33 mouse cellular contexts compared by ENCODE assay signal in the genomic region with DNA sequence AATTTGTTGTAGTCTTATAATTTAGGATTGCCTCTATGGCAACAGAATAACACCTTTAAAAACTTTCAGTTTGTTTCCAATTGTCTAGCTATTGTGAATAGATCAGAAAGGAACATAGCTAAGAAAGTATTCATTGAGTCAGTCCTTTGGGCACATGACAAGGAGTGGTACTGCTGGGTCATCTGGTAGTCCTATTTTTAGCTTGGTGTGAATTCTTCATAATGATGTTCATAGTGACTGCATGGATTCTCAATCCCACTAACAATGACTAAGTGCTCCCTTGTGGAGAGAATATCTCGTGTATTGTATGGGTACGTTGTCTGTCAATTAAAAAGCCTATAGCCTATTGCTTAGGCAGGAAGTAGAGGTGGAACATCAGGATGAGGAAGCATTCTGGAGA. TPM values are rescaled to one million over a fixed set of nuclear protein-coding genes. Genes with fewer than 3 reads are reported as not detected.
DNase-seq lines count a peak whose midpoint lies in the region; ATAC-seq lines count a peak whose summit lies in the region.
"Had no signal": no experiment of that assay in that cellular context is flagged by ENCODE, and none has a peak within 500 bp of the region (broad histone marks: within the 10 kb centered on the region; RNA-seq: fewer than 3 reads in every experiment).

No protein-coding gene starts in this region.

- no peak for DNase-seq in heart, adult 8-10 months (ENCODE audit: low spot score)
- DNase-seq in 3T3-L1 (ENCODE audit: low read depth, low spot score), result peak; percentile 70
- peak; percentile 61 for DNase-seq in Muller cell, postnatal 12 days (ENCODE audit: inconsistent ontology term)
- DNase-seq in fibroblast of lung, adult 2 months (ENCODE audit: low read depth), result peak; percentile 36
- DNase-seq in left cerebral cortex, adult 8-10 months (ENCODE audit: low spot score in 2 of 2), result no peak
- DNase-seq in cerebellum, postnatal 25 days, result no peak
- no peak for DNase-seq in layer of hippocampus, adult 8-10 months (ENCODE audit: low spot score in 2 of 2)
- DNase-seq: adrenal gland, postnatal 10 days; adrenal gland, postnatal 36 days; B cell, adult 2 months; cerebellum, adult 18-20 months; cerebellum, adult 9-10 months; cerebellum, postnatal 14 days; forebrain, postnatal 0 days; gastrocnemius, postnatal 25 days; heart, postnatal 14 days; kidney, adult 11 months; kidney, adult 8-10 months had no signal

- no peak overlapping the region for H3K9ac ChIP-seq in heart, embryonic 13.5 days
- H3K9ac ChIP-seq: embryonic facial prominence, embryonic 12.5 days; embryonic facial prominence, embryonic 15.5 days; forebrain, embryonic 13.5 days; forebrain, postnatal 0 days; hindbrain, embryonic 12.5 days; hindbrain, embryonic 15.5 days had no signal

- peaks cover 6% of the 10 kb centered on the region for H3K4me1 ChIP-seq in heart, embryonic 13.5 days
- H3K4me1 ChIP-seq: embryonic facial prominence, embryonic 12.5 days; embryonic facial prominence, embryonic 15.5 days; forebrain, embryonic 10.5 days; forebrain, embryonic 13.5 days; hindbrain, embryonic 12.5 days; hindbrain, embryonic 15.5 days had no signal

- no peaks in the 10 kb centered on the region for H3K27me3 ChIP-seq in heart, embryonic 13.5 days (replicated peaks)
- H3K27me3 ChIP-seq: embryonic facial prominence, embryonic 12.5 days; embryonic facial prominence, embryonic 15.5 days; forebrain, embryonic 13.5 days; hindbrain, embryonic 12.5 days; hindbrain, embryonic 15.5 days; Patski had no signal

- 48% methylated on average over 2 of the region's 2 CpGs for WGBS in heart, embryonic 13.5 days

- peak overlapping the region; percentile 36 for H3K27ac ChIP-seq in heart, embryonic 13.5 days (replicated peaks)
- H3K27ac ChIP-seq: embryonic facial prominence, embryonic 12.5 days; embryonic facial prominence, embryonic 15.5 days; forebrain, embryonic 10.5 days; forebrain, embryonic 13.5 days; heart, embryonic 10.5 days; hindbrain, embryonic 12.5 days; hindbrain, embryonic 15.5 days had no signal

- no peak for ATAC-seq in heart, embryonic 13.5 days (ENCODE audit: extremely low read depth, insufficient number of reproducible peaks, low FRiP score, low TSS enrichment)
- ATAC-seq: CD4-positive, CD25-positive, alpha-beta regulatory T cell, adult 4 months; forebrain, embryonic 13.5 days; forebrain, postnatal 0 days; Patski had no signal

- no peaks in the 10 kb centered on the region for H3K9me3 ChIP-seq in heart, embryonic 13.5 days
- H3K9me3 ChIP-seq: embryonic facial prominence, embryonic 12.5 days; embryonic facial prominence, embryonic 15.5 days; forebrain, embryonic 10.5 days; forebrain, embryonic 13.5 days; heart, embryonic 10.5 days; hindbrain, embryonic 12.5 days; hindbrain, embryonic 15.5 days had no signal

- no peak overlapping the region for H3K4me3 ChIP-seq in heart, embryonic 13.5 days
- H3K4me3 ChIP-seq: embryonic facial prominence, embryonic 12.5 days; embryonic facial prominence, embryonic 15.5 days; erythroblast, embryonic 14.5 days; forebrain, embryonic 10.5 days; forebrain, embryonic 13.5 days; heart, embryonic 10.5 days; hindbrain, embryonic 12.5 days; hindbrain, embryonic 15.5 days had no signal

- H3K36me3 ChIP-seq in heart, embryonic 13.5 days, result peaks cover 22% of the 10 kb centered on the region
- H3K36me3 ChIP-seq: embryonic facial prominence, embryonic 12.5 days; embryonic facial prominence, embryonic 15.5 days; forebrain, embryonic 10.5 days; heart, embryonic 10.5 days; hindbrain, embryonic 12.5 days; hindbrain, embryonic 15.5 days had no signal

- H3K4me2 ChIP-seq in heart, embryonic 13.5 days, result no peak overlapping the region
- H3K4me2 ChIP-seq: embryonic facial prominence, embryonic 12.5 days; embryonic facial prominence, embryonic 15.5 days; forebrain, embryonic 13.5 days; hindbrain, embryonic 12.5 days; hindbrain, embryonic 15.5 days had no signal

RNA-seq across cellular contexts. Expression of gene Myoz2, which starts 16.0 kb away (rescaled TPM):
- polyA plus RNA-seq in heart, embryonic 13.5 days (2015; fragmentation: Nextera tagmentation; extraction: Ambion mirVana), result 166 and 204 TPM in 2 replicates
- total RNA-seq in heart, adult 8-10 months (2022), result 1,000 to 10,000 TPM; 1,494 to 1,679 (median 1,556) TPM
- total RNA-seq in left cerebral cortex, adult 8-10 months (2022), result 1 to 10 TPM in 2 of 4 experiments, under 1 TPM in 2; 0.53 to 1.6 (median 1.2) TPM
- total RNA-seq in layer of hippocampus, adult 8-10 months (2022), result 1 to 10 TPM in 2 of 4 experiments, under 1 TPM in 1, not detected in 1; 0.96 to 1.7 (median 1.3) TPM
- total RNA-seq: common myeloid progenitor, adult 5-6 weeks; hematopoietic stem cell, adult 5-6 weeks; MEL had no signal
- polyA plus RNA-seq: erythroblast, embryonic 14.5 days; forebrain, embryonic 10.5 days; forebrain, embryonic 13.5 days; forebrain, postnatal 0 days; intestine, embryonic 14.5 days had no signal

RNA-seq across cellular contexts. Expression of gene Usp53, which starts 34.5 kb away (rescaled TPM):
- 6.6 and 8.2 TPM in 2 replicates for polyA plus RNA-seq in heart, embryonic 13.5 days (2015; fragmentation: Nextera tagmentation; extraction: Ambion mirVana)
- total RNA-seq in heart, adult 8-10 months (2022), result 10 to 100 TPM in 3 of 4 experiments, 1 to 10 TPM in 1; 7.7 to 13.3 (median 11.3) TPM
- 10 to 100 TPM; 25.4 to 31.4 (median 27.0) TPM for total RNA-seq in left cerebral cortex, adult 8-10 months (2022)
- 10 to 100 TPM; 25.9 to 36.7 (median 29.5) TPM for total RNA-seq in layer of hippocampus, adult 8-10 months (2022)

Comparison
In these comparisons a context has a peak if more than half of its experiments do, and no peak if none do; other contexts are left out.
1. DNase-seq: peak in 3T3-L1 (single experiment), Muller cell, postnatal 12 days (single experiment) and fibroblast of lung, adult 2 months (single experiment); none in heart, adult 8-10 months (single experiment), left cerebral cortex, adult 8-10 months (0 of 2), cerebellum, postnatal 25 days (0 of 2) and layer of hippocampus, adult 8-10 months (0 of 2).
2. RNA of gene Myoz2, which starts 16.0 kb away (total RNA-seq): 1,494 to 1,679 TPM in heart, adult 8-10 months; 0.53 to 1.6 TPM in left cerebral cortex, adult 8-10 months and 0.96 to 1.7 TPM in layer of hippocampus, adult 8-10 months; every median in the first group is over 100 times any median in the second.